Mouse (Mus musculus) gastrocnemius, postnatal 10 days (tissue): ENCODE data around the gene Lmod1. TPM values are rescaled to one million over a fixed set of nuclear protein-coding genes. Genes with fewer than 3 reads are reported as not detected.

Experiments used
- DNase-seq: peaks from one replicate; pipeline ENCODE4 v3.0.0; 2021; ENCODE audit warnings: mixed read lengths
- total RNA-seq, 2 experiments: library from RNA; stranded (reverse); gene quantifications; 2 replicates each; pipeline ENCODE4 v1.2.3; 2021

Lmod1 gene
- total RNA-seq, 2 experiments from 2014 or later: 2.5 to 3.7 TPM

DNA sequence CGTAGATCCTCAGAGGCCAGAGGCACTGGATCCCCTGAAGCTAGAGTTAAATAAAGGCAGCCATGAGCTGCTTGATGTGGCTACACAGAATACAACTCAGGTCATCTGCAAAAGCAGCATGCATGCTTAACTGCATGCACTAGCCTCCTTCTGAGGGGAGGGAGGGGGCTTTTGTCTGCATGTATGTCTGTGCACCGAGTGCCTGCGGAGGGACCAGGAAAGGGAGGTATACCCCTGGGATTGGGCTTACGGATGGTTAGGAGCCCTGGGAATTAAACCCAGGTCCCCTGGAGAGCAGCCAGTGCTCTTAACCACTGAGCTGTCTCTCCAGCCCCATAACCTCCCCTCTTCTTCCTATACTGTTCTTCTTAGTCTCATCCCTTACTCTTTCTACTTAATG, 87.5 kb downstream of the Lmod1 start:
- no peak for DNase-seq

DNA sequence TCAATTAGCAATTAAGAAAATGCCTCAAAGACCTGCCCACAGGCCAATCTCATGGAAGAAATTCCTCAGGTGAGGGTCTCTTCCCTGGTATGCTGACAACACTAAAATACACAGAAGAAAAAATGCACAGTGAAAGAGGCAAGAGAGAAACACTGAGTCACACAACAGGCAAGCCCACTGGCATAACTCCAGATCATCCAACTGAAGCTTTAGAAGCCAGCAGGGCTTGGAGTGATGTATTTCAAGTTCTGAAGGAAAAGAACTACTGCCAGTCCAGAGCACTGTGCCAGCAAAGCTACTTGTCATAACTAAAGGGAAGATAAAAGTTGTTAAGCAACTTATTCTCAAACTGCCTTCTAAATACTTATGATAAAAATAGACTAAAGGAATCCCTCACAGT, 89.4 kb downstream of the Lmod1 start:
- DNase-seq: no peak

Other genes starting within 250 kb of the Lmod1 start
- gene Lgr6, start 219.5 kb upstream of the Lmod1 start, total RNA-seq: 1 to 10 TPM; 1.2 to 1.6 TPM
- gene Ptpn7, start 192.1 kb upstream of the Lmod1 start, total RNA-seq: 1 to 10 TPM in 1 of 2 experiments, under 1 TPM in 1; 0.38 to 1.1 TPM
- gene Arl8a, start 178.0 kb upstream of the Lmod1 start, total RNA-seq: 10 to 100 TPM; 32.3 to 39.9 TPM
- gene Gpr37l1, start 157.1 kb upstream of the Lmod1 start, total RNA-seq: 1 to 10 TPM; 2.0 to 2.6 TPM
- under 1 TPM; 0.23 to 0.25 TPM for gene Elf3, start 66.2 kb upstream of the Lmod1 start, total RNA-seq
- 10 to 100 TPM; 11.4 to 16.8 TPM for gene Rnpep, start 40.7 kb upstream of the Lmod1 start, total RNA-seq
- gene Timm17a, start 11.0 kb upstream of the Lmod1 start, total RNA-seq: 100 to 1,000 TPM; 201 to 217 TPM
- gene Shisa4, start 50.4 kb downstream of the Lmod1 start, total RNA-seq: 100 to 1,000 TPM; 261 to 295 TPM
- gene Ipo9, start 105.7 kb downstream of the Lmod1 start, total RNA-seq: 10 to 100 TPM; 50.9 to 61.4 TPM